Comparison of ENCODE assay signal across 8 mouse cellular contexts in genomic region chr1:131962606-131963084, GRCm38 (mm10). TPM values are rescaled to one million over a fixed set of nuclear protein-coding genes. Genes with fewer than 3 reads are reported as not detected.
DNase-seq lines count a peak whose midpoint lies in the region; ATAC-seq and TF ChIP-seq lines count a peak whose summit lies in the region.

Gene Slc45a3, plus strand, starts transcription at chr1:131962967.

- WGBS in embryonic facial prominence, embryonic 11.5 days = 1% methylated on average over 35 of the region's 35 CpGs
- WGBS in hindbrain, embryonic 11.5 days = 0% methylated on average over 10 of the region's 35 CpGs
- WGBS in limb, embryonic 15.5 days = 0% methylated on average over 26 of the region's 35 CpGs

- no peaks in the 10 kb centered on the region for H3K36me3 ChIP-seq in embryonic facial prominence, embryonic 11.5 days (replicated peaks; ENCODE audit: control insufficient read depth, insufficient read depth, low read depth, low read length)
- no peaks in the 10 kb centered on the region for H3K36me3 ChIP-seq in hindbrain, embryonic 11.5 days (ENCODE audit: control insufficient read depth, insufficient read depth, low read length)
- H3K36me3 ChIP-seq in limb, embryonic 15.5 days = no peaks in the 10 kb centered on the region
- H3K36me3 ChIP-seq in myocyte (ENCODE audit: control insufficient read depth, insufficient read depth) = no peaks in the 10 kb centered on the region

- peak within 1 kb of the TSS; percentile 100 for H3K4me2 ChIP-seq in embryonic facial prominence, embryonic 11.5 days (ENCODE audit: low read depth, low read length)
- peak within 1 kb of the TSS; percentile 99 for H3K4me2 ChIP-seq in hindbrain, embryonic 11.5 days (replicated peaks; ENCODE audit: low read depth, low read length)
- H3K4me2 ChIP-seq in limb, embryonic 15.5 days = peak within 1 kb of the TSS; percentile 99
- H3K4me2 ChIP-seq in myocyte (ENCODE audit: low read depth) = peak within 1 kb of the TSS; percentile 78

- no peak within 1 kb of the TSS for H3K27ac ChIP-seq in embryonic facial prominence, embryonic 11.5 days (replicated peaks; ENCODE audit: low read depth, low read length)
- peak within 1 kb of the TSS; percentile 17; the same call in 1 of the 2 replicates for H3K27ac ChIP-seq in hindbrain, embryonic 11.5 days (ENCODE audit: low read depth, low read length)
- no peak within 1 kb of the TSS for H3K27ac ChIP-seq in limb, embryonic 15.5 days

- H3K9ac ChIP-seq in embryonic facial prominence, embryonic 11.5 days (replicated peaks; ENCODE audit: low read length) = peak within 1 kb of the TSS; percentile 72
- peak within 1 kb of the TSS; percentile 73 for H3K9ac ChIP-seq in hindbrain, embryonic 11.5 days (ENCODE audit: low read depth, low read length)
- peak within 1 kb of the TSS; percentile 51 for H3K9ac ChIP-seq in limb, embryonic 15.5 days

- H3K4me1 ChIP-seq in embryonic facial prominence, embryonic 11.5 days (ENCODE audit: control insufficient read depth, insufficient read depth, low read length) = no peaks in the 10 kb centered on the region; the same call in 1 of the 2 replicates
- peaks cover 7% of the 10 kb centered on the region; the same call in 1 of the 2 replicates for H3K4me1 ChIP-seq in hindbrain, embryonic 11.5 days (replicated peaks; ENCODE audit: control insufficient read depth, insufficient read depth, low read length)
- H3K4me1 ChIP-seq in limb, embryonic 15.5 days = peaks cover 18% of the 10 kb centered on the region

- intact Hi-C loops in left cerebral cortex, postnatal 14 days (cut with DNase I) = no loop called here

- peaks cover 18% of the 10 kb centered on the region for H3K27me3 ChIP-seq in embryonic facial prominence, embryonic 11.5 days (ENCODE audit: control insufficient read depth, insufficient read depth, low read length)
- H3K27me3 ChIP-seq in hindbrain, embryonic 11.5 days (ENCODE audit: control insufficient read depth, insufficient read depth, low read length) = peaks cover 14% of the 10 kb centered on the region; the same call in 1 of the 2 replicates
- peaks cover 53% of the 10 kb centered on the region for H3K27me3 ChIP-seq in limb, embryonic 15.5 days
- H3K27me3 ChIP-seq in myocyte (ENCODE audit: control insufficient read depth, insufficient read depth, insufficient read length) = peaks cover 53% of the 10 kb centered on the region

- peak within 1 kb of the TSS; percentile 25 for H3ac ChIP-seq in myocyte (ENCODE audit: control insufficient read depth, insufficient read length)

- peak; percentile 52 for DNase-seq in urinary bladder, postnatal 14 days (ENCODE audit: low spot score)
- DNase-seq in urinary bladder, postnatal 10 days (ENCODE audit: low spot score) = no peak
- peak; percentile 66 for DNase-seq in embryonic facial prominence, embryonic 11.5 days (ENCODE audit: low spot score)
- DNase-seq in hindbrain, embryonic 11.5 days (ENCODE audit: low spot score) = peak; percentile 56
- DNase-seq in left cerebral cortex, postnatal 14 days (ENCODE audit: low spot score in 2 of 2) = no peak
- no peak for DNase-seq in frontal cortex, adult 2 months (ENCODE audit: extremely low spot score in 1 of 2, low spot score in 1 of 2)

- no peak for TF ChIP-seq POLR2A in myocyte (IDR thresholded peaks at IDR 0.05; ENCODE audit: insufficient read length, low read depth)

- no peaks in the 10 kb centered on the region for H3K9me3 ChIP-seq in embryonic facial prominence, embryonic 11.5 days (replicated peaks; ENCODE audit: control insufficient read depth, low read length)
- H3K9me3 ChIP-seq in hindbrain, embryonic 11.5 days (ENCODE audit: control insufficient read depth, low read length) = no peaks in the 10 kb centered on the region
- no peaks in the 10 kb centered on the region for H3K9me3 ChIP-seq in limb, embryonic 15.5 days

- H3K79me2 ChIP-seq in myocyte (ENCODE audit: control insufficient read depth, insufficient read depth) = no peaks in the 10 kb centered on the region

- peak; percentile 42; the same call in 1 of the 2 replicates for ATAC-seq in embryonic facial prominence, embryonic 11.5 days (replicated peaks; ENCODE audit: insufficient number of reproducible peaks, low FRiP score, low TSS enrichment, low read depth)
- peak; percentile 76 for ATAC-seq in hindbrain, embryonic 11.5 days (ENCODE audit: low FRiP score)
- peak; percentile 42 for ATAC-seq in limb, embryonic 15.5 days (ENCODE audit: insufficient number of reproducible peaks, low FRiP score, low TSS enrichment, low read depth)

- peak within 1 kb of the TSS; percentile 80 for H3K4me3 ChIP-seq in embryonic facial prominence, embryonic 11.5 days (ENCODE audit: low read depth, low read length)
- H3K4me3 ChIP-seq in hindbrain, embryonic 11.5 days (ENCODE audit: low read depth, low read length) = peak within 1 kb of the TSS; percentile 92
- peak within 1 kb of the TSS; percentile 76 for H3K4me3 ChIP-seq in limb, embryonic 15.5 days
- H3K4me3 ChIP-seq in myocyte = no peak within 1 kb of the TSS

TF ChIP-seq in myocyte, 11 proteins besides CTCF, POLR2A, EP300 and RAD21:
- TF ChIP-seq MYOG (IDR thresholded peaks at IDR 0.05; ENCODE audit: control insufficient read depth in 1 of 3, insufficient read depth in 1 of 3, insufficient read length in 2 of 3, low read depth in 2 of 3) (no peak), POLR2AphosphoS2 (IDR thresholded peaks at IDR 0.05; ENCODE audit: insufficient read length, low read depth) (no peak), SRF (IDR thresholded peaks at IDR 0.05; ENCODE audit: control insufficient read depth, insufficient read length, low read depth) (no peak), E2F4 (IDR thresholded peaks at IDR 0.05; ENCODE audit: insufficient read depth) (no peak), MAX (IDR thresholded peaks at IDR 0.05; ENCODE audit: low read depth) (no peak), MYOD1 (IDR thresholded peaks at IDR 0.05; ENCODE audit: control insufficient read depth in 1 of 3, insufficient read length in 2 of 3, low read depth in 2 of 3) (no peak), TCF3 (IDR thresholded peaks at IDR 0.05; ENCODE audit: insufficient read length, low read depth) (no peak), TCF12 (IDR thresholded peaks at IDR 0.05; ENCODE audit: insufficient read depth, poor library complexity, severe bottlenecking) (no peak), USF1 (IDR thresholded peaks at IDR 0.05; ENCODE audit: low read depth) (no peak), CEBPB (IDR thresholded peaks at IDR 0.05; ENCODE audit: insufficient read depth, poor library complexity, severe bottlenecking) (no peak), REST (IDR thresholded peaks at IDR 0.05; ENCODE audit: insufficient read depth, insufficient read length) (no peak)

RNA-seq across cellular contexts. Expression of gene Slc45a3, which starts in this region (rescaled TPM):
- polyA plus RNA-seq in embryonic facial prominence, embryonic 11.5 days (2014; fragmentation: Nextera tagmentation; extraction: Ambion mirVana) = 3.8 and 4.6 TPM in 2 replicates
- polyA plus RNA-seq in hindbrain, embryonic 11.5 days (2014; fragmentation: Nextera tagmentation; extraction: Ambion mirVana) = 7.5 and 8.4 TPM in 2 replicates
- 13.9 and 14.2 TPM in 2 replicates for polyA plus RNA-seq in limb, embryonic 15.5 days (2015; fragmentation: Nextera tagmentation; extraction: Ambion mirVana)
- 0.74 TPM for polyA plus RNA-seq in myocyte (2012; fragmentation: generic; extraction: Trizol)
- 1 to 10 TPM in 1 of 2 experiments, under 1 TPM in 1; 0.97 to 1.8 TPM for total RNA-seq in left cerebral cortex, postnatal 14 days (2021)
- polyA plus RNA-seq in frontal cortex, adult 2 months (2012; rRNA removed) = 1.4 and 2.0 TPM in 2 replicates

Comparison
In these comparisons a context has a peak if more than half of its experiments do, and no peak if none do; other contexts are left out.
1. DNase-seq: peak in urinary bladder, postnatal 14 days (single experiment), embryonic facial prominence, embryonic 11.5 days (single experiment) and hindbrain, embryonic 11.5 days (single experiment); none in urinary bladder, postnatal 10 days (single experiment), left cerebral cortex, postnatal 14 days (0 of 2) and frontal cortex, adult 2 months (0 of 2).
2. Peak in every context shown above with its lines, with median percentiles within 50 percentile points of each other: ATAC-seq, H3K4me2 ChIP-seq and H3K9ac ChIP-seq.